Mouse (Mus musculus) forebrain, embryonic 14.5 days (tissue): ENCODE measurements around the gene Ano10. TPM values are rescaled to one million over a fixed set of nuclear protein-coding genes. Genes with fewer than 3 reads are reported as not detected.
A peak's percentile ranks its signal among the peaks of the same experiment; 100 is the strongest.

ENCODE experiments used
- ATAC-seq: fragments of 200-750 bp; cut with Nextera tagmentation; 2 replicates; pipeline ENCODE4 v1.8.0; 2017; ENCODE audit warnings: mild to moderate bottlenecking, moderate library complexity
- DNase-seq: peaks from one replicate; pipeline ENCODE4 v3.0.0-alpha.2; 2015; ENCODE audit warnings: low spot score
- H3K27ac ChIP-seq: fragments of 300-500 bp; sonication (generic); 2 replicates; pipeline ENCODE4 v1.5.1; 2014; ENCODE audit warnings: low read depth, mild to moderate bottlenecking, control low read depth, low read length, moderate library complexity
- H3K27me3 ChIP-seq: fragments of 300-500 bp; sonication (generic); replicated peaks from 2 replicates; pipeline ENCODE4 v1.6.1; 2014; ENCODE audit warnings: low read length, control low read depth, mixed read lengths; ENCODE audit not compliant: control insufficient read depth, insufficient read depth
- H3K36me3 ChIP-seq: fragments of 300-500 bp; sonication (generic); 2 replicates; pipeline ENCODE4 v1.6.1; 2014; ENCODE audit warnings: low read length, control low read depth; ENCODE audit not compliant: control insufficient read depth, insufficient read depth
- H3K4me1 ChIP-seq: fragments of 300-500 bp; sonication (generic); 2 replicates; pipeline ENCODE4 v1.6.1; 2014; ENCODE audit warnings: antibody characterized with exemption, low read length, control low read depth; ENCODE audit not compliant: control insufficient read depth, insufficient read depth
- H3K4me2 ChIP-seq: fragments of 300-500 bp; sonication (generic); 2 replicates; pipeline ENCODE4 v1.6.1; 2014; ENCODE audit warnings: mild to moderate bottlenecking, control low read depth, low read length
- H3K4me3 ChIP-seq: fragments of 300-500 bp; sonication (generic); 2 replicates; pipeline ENCODE4 v1.5.1; 2014; ENCODE audit warnings: low read depth, low read length, control low read depth
- H3K9ac ChIP-seq: fragments of 300-500 bp; sonication (generic); 2 replicates; pipeline ENCODE4 v1.6.1; 2014; ENCODE audit warnings: mild to moderate bottlenecking, low read length, control low read depth, moderate library complexity
- H3K9me3 ChIP-seq: fragments of 300-500 bp; sonication (generic); replicated peaks from 2 replicates; pipeline ENCODE4 v1.6.1; 2016; ENCODE audit warnings: low read length, control low read depth, mixed read lengths; ENCODE audit not compliant: control insufficient read depth
- WGBS: fragments of 180-500 bp; shearing (Covaris S2); extraction: QIAGEN DNeasy Blood & Tissue Kit; methylation state at CpG from one replicate; pipeline ENCODE4 v1.1.7; 2014; 5-methylcytosine and 5-hydroxymethylcytosine counted together
- polyA plus RNA-seq: library from polyadenylated mRNA; unstranded; fragments of >200 nt; fragmentation: Nextera tagmentation; extraction: Ambion mirVana; gene quantifications from 2 replicates; pipeline ENCODE4 v1.2.1, GENCODE M21; 2014

Ano10 gene
- polyA plus RNA-seq, 1 experiment from 2014 or later, result 45.2 TPM

GRCm38 (mm10) chr9:122215118-122215517 lies 79.1 kb downstream of the Ano10 start:
- ATAC-seq (no peak), DNase-seq (no peak)
- H3K9me3 ChIP-seq, result no peaks in the 10 kb centered on the region
- H3K4me2 ChIP-seq, result no peak overlapping the region
- H3K36me3 ChIP-seq, result no peaks in the 10 kb centered on the region
- H3K9ac ChIP-seq, result no peak overlapping the region
- no peaks in the 10 kb centered on the region for H3K4me1 ChIP-seq
- H3K4me3 ChIP-seq, result no peak overlapping the region
- no peak overlapping the region for H3K27ac ChIP-seq
- H3K27me3 ChIP-seq, result no peaks in the 10 kb centered on the region

DNA sequence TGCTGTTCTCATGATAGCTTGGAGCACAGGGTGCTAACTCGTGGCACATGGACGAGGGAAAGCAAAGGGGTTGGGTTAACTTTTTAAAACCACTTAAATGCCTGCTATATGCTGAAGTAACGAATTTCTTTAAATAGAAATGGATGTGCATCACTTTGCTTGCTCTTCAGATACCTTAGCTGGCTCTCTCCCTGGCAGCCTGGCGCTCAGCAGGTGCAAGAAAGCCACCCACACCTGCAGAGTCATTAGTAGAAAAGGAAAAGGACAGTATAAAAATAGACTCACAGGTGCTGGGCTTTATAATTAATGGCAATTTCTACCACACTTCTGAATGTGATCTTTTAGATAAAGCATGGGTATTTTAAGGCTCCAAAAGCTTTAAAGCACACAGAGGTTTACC lies 85.9 kb downstream of the Ano10 start:
- Histone ChIP-seq H3K4me1 (no peaks in the 10 kb centered on the region), H3K9ac (no peak overlapping the region), H3K9me3 (no peaks in the 10 kb centered on the region), H3K36me3 (no peaks in the 10 kb centered on the region), H3K27me3 (no peaks in the 10 kb centered on the region), H3K4me3 (no peak overlapping the region), H3K27ac (no peak overlapping the region), H3K4me2 (no peak overlapping the region)
- no peak for DNase-seq
- 64% methylated on average over 4 of the region's 4 CpGs for WGBS
- ATAC-seq, result no peak

DNA sequence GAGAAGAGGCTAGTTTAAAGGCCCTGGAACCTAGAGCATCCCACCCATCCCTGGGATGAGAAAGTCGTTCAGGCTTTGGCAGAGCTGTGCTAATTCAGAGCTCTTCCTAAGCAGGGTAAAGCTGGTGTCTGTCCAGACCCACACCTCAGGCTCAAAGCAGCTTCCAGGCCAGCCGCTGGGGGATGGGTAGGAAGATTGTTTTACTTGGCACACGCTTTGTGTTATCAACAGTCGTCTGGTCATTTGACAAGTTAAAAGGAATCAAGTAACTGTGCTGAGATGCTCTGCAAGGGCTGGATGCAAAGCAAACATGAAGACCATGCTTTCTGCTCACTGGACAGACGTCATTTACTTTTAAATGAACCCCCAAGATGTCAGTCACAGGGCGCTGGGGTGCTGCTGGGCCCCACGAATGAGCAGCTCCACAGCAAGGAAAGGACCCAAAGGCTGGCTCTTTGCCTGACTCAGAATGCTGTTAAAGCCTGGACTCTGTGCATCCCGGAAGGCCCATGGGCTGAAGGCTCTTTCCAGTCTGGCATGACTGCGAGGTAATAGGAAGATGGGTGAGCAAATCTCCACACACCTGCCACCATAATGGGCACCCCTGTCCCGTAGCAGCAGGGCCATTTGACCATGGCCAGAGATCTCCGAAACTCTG lies 88.6 kb downstream of the Ano10 start:
- Histone ChIP-seq H3K27ac (no peak overlapping the region), H3K4me3 (no peak overlapping the region), H3K4me2 (no peak overlapping the region), H3K27me3 (no peaks in the 10 kb centered on the region), H3K4me1 (no peaks in the 10 kb centered on the region), H3K9ac (no peak overlapping the region), H3K36me3 (peaks cover 3% of the 10 kb centered on the region; the same call in 1 of the 2 replicates), H3K9me3 (no peaks in the 10 kb centered on the region)
- WGBS, result 70% methylated on average over 11 of the region's 11 CpGs
- no peak for ATAC-seq
- peak; percentile 16 for DNase-seq

- Histone ChIP-seq H3K4me2 (no peak overlapping the region), H3K27me3 (no peaks in the 10 kb centered on the region), H3K36me3 (peaks cover 4% of the 10 kb centered on the region; the same call in 1 of the 2 replicates), H3K9ac (no peak overlapping the region), H3K4me1 (no peaks in the 10 kb centered on the region), H3K4me3 (no peak overlapping the region), H3K9me3 (no peaks in the 10 kb centered on the region), H3K27ac (no peak overlapping the region)
- WGBS, result 76% methylated on average over 7 of the region's 7 CpGs
- ATAC-seq (no peak), DNase-seq (peak; percentile 23)
These were observed 89.7 kb downstream of the Ano10 start for GRCm38 (mm10) chr9:122204508-122204907.

DNA sequence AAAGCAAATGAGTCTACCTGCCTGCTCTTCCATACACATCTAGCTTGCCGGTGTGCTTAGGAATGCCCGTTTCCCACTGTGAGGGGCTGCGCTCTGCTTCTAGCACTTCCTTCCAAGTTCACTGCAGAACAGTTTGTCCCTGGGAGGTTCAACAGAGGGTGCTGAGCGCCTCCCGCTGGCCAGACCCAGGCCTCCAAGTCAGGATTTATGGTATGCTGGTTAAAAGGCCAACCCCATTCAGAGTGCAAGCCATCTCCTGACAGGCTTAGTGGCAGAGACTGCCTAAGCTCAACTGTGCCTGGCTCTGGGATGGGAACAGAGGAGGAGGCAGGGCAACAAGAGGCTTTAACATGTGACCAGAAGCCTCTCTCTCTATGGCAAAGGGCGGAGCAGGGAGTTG lies 95.0 kb downstream of the Ano10 start:
- Histone ChIP-seq H3K4me1 (no peaks in the 10 kb centered on the region), H3K36me3 (peaks cover 4% of the 10 kb centered on the region; the same call in 1 of the 2 replicates), H3K4me3 (no peak overlapping the region), H3K9ac (no peak overlapping the region), H3K9me3 (no peaks in the 10 kb centered on the region), H3K27me3 (no peaks in the 10 kb centered on the region), H3K27ac (no peak overlapping the region), H3K4me2 (no peak overlapping the region)
- DNase-seq (no peak), ATAC-seq (no peak)
- 37% methylated on average over 6 of the region's 6 CpGs for WGBS

DNA sequence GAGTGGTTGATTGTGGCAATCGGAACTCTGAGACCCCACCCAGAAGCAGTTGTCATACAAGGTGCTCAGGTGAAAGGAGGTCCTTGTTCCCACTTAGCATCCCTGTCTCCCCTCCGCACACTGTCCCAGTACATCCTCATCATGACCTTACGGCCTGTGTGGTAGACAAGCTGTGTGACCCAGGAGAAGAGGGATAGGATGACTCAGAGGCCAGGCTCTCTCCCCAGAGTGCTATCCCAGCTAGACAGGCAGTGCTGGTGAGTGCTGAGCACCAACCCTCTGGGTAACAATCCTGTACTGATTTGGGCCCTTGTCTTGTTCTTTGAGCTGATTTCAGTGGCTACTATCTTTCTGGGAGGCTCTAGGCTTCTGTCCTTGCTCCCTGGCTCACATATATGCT lies 95.6 kb downstream of the Ano10 start:
- Histone ChIP-seq H3K4me2 (no peak overlapping the region), H3K4me3 (no peak overlapping the region), H3K27ac (no peak overlapping the region), H3K9ac (no peak overlapping the region), H3K4me1 (no peaks in the 10 kb centered on the region), H3K9me3 (no peaks in the 10 kb centered on the region), H3K36me3 (peaks cover 4% of the 10 kb centered on the region; the same call in 1 of the 2 replicates), H3K27me3 (no peaks in the 10 kb centered on the region)
- no peak for DNase-seq
- WGBS, result 88% methylated on average over 3 of the region's 3 CpGs
- no peak for ATAC-seq

DNA sequence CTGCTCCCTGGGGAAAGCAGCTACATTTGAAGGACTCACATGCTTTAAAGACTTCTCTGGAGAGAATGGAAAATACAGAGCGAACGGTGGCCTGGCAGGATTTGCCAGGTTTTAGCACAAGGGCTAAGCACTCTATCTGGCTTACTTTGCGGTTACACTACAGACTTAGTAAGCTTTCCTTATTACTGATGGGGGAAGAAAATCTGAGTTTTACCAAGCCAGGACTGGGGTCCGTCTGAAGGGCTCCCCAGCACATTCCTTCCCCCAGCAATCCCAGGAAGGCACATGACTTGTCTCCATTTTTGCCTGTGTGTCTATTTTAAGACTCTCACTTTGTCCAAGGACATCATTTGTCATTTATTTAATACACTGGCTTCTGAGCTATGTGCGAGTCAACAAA lies 97.2 kb downstream of the Ano10 start:
- no peak for DNase-seq
- Histone ChIP-seq H3K4me1 (no peaks in the 10 kb centered on the region), H3K4me3 (no peak overlapping the region), H3K27ac (no peak overlapping the region), H3K9ac (no peak overlapping the region), H3K36me3 (peaks cover 4% of the 10 kb centered on the region; the same call in 1 of the 2 replicates), H3K9me3 (no peaks in the 10 kb centered on the region), H3K27me3 (no peaks in the 10 kb centered on the region), H3K4me2 (no peak overlapping the region)
- ATAC-seq, result no peak
- 86% methylated on average over 5 of the region's 5 CpGs for WGBS

DNA sequence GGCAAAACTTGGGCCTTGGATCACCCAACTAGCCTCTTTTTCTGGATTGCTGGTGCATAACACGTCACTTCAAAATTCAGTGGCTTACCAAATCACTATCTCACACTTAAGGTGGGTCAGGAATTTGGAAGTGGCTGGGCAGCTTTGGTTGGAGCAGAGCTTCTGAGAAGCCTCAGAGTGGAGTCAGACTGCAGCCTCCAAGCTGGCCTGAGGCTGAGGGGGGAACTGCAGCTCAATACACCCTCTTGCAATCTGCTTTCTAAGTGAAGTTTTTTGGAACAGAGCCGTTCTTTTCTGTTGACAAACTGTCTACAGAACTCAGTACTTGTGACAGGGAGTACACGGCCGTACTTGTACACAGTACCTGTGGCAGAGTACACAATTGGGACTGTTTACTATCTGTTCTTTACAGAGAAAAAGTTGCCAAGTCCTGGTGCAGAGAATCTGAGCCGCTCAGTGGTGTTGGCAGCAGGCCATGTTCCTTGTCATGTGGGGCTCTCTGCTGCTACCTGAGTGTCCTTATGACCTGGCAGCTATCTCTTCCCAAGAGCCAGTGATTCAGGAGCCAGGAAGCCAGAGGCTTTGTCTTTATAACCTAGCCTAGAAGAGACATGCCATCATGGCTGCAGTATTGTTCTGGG lies 99.1 kb downstream of the Ano10 start:
- Histone ChIP-seq H3K9me3 (no peaks in the 10 kb centered on the region), H3K9ac (no peak overlapping the region), H3K4me3 (no peak overlapping the region), H3K27me3 (no peaks in the 10 kb centered on the region), H3K4me1 (no peaks in the 10 kb centered on the region), H3K36me3 (no peaks in the 10 kb centered on the region), H3K4me2 (no peak overlapping the region), H3K27ac (no peak overlapping the region)
- DNase-seq (peak; percentile 12), ATAC-seq (no peak)
- 75% methylated on average over 5 of the region's 5 CpGs for WGBS

- DNase-seq, result no peak
- H3K4me1 ChIP-seq, result no peaks in the 10 kb centered on the region
- H3K27me3 ChIP-seq, result no peaks in the 10 kb centered on the region
- 0 out of 2 replicates have a peak overlapping the region, but pooled peaks have one; percentile 21 for H3K27ac ChIP-seq
- no peak overlapping the region for H3K4me2 ChIP-seq
- no peak for ATAC-seq
- WGBS, result 89% methylated on average over 5 of the region's 5 CpGs
- no peak overlapping the region for H3K9ac ChIP-seq
- no peaks in the 10 kb centered on the region for H3K9me3 ChIP-seq
- H3K36me3 ChIP-seq, result no peaks in the 10 kb centered on the region
- H3K4me3 ChIP-seq, result no peak overlapping the region
These were observed 100.4 kb downstream of the Ano10 start for GRCm38 (mm10) chr9:122193823-122194222.
